Mouse (Mus musculus) layer of hippocampus, postnatal 36 days (tissue): Measurements from ENCODE around the gene Hmgb2. TPM values are rescaled to one million over a fixed set of nuclear protein-coding genes. Genes with fewer than 3 reads are reported as not detected.
A peak's percentile ranks its signal among the peaks of the same experiment; 100 is the strongest.
"Not testable (repeated sequence)": the region's sequence is repeated elsewhere in the genome, so short reads cannot be mapped to it uniquely, and the experiment has no call there.

ENCODE experiments used
- DNase-seq, 2 experiments: peaks; one replicate each; pipeline ENCODE4 v3.0.0; 2022
- total RNA-seq, 2 experiments: library from RNA; stranded (reverse); gene quantifications; 2 replicates each; pipeline ENCODE4 v1.2.3; 2021

The Hmgb2 gene
- 1 to 10 TPM; 4.8 to 5.6 TPM for total RNA-seq

DNA sequence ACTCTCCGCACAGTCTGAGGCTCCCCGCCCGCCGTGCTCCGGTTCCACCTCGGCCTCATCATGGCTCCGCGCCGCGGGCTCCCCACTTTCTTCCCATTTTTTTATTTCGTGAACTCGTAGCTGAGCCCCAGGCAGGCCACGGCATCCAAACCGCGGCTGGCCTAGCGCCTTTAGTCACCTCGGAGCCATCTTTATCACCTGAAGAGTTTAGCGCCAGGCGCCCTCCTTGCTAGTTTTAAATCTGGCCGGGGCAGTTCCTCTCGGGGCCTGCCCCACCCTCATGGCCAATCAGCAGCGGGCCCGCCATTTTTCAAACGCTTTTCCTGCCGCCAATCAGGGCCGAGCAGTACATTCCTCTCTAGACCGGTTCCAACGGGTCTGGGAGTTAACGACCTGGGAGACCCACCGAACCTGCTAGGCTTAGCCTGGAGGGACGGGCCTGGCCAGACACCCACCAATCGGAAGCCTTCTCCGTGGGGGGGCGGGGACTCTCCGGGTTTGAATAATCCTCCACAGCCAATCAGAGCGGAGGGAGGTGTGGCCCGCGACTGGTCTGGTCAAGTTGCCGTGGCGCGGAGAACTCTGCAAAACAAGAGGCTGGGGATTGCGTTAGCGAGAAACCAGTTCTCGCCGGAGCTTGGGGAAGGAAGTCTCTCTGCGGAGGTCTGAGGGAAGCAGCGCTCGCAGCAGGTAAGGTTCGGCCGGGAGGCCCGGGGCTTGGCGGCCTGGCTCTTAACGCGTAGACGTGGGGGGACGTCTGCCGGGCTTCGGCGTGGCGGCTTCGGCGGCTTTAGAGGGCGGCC is at the start of gene Hmgb2:
Hmgb2 (plus strand) TSS at position 592 of the 803 bp plus-strand sequence.
- DNase-seq, result peak; percentile 98 to 99

DNA sequence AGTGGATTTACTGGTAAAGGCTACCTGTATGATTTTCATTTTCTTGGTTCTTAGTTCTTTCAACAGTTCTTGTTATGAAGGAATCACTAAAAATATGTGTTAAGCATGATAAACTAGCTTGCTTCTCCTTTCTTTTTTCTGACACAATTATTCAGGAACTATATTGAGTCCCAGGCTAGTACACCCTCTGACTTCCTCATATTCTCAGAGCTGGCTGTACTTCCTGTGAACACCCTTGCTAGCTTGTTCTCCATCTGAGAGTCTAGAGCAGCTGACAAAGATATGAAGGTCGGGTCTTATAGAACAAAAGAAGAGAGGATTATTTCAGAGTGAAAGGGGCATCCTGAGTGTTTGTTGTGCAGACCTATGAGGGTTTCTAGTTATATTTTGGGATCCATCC is 48.9 kb upstream of the Hmgb2 start:
- no peak for DNase-seq

DNA sequence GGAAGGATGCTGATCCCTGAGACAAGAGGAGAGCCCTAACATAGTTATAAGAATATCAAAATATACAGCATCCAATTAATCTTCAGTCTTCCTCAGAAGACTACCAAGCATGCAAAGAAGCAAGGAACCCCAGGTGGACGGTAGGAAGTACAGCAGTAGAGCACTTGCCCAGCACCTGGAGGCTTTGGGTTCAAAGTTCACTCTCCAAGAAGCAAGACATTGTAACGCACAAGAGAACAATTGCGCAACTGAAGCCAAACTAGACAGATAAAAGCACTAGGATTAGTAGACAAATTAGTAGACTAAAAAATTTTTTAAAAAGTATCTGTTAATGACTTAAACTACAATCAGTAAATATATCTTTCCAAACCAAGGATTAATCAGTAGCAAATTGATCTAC is 48.0 kb upstream of the Hmgb2 start:
- no peak for DNase-seq

DNA sequence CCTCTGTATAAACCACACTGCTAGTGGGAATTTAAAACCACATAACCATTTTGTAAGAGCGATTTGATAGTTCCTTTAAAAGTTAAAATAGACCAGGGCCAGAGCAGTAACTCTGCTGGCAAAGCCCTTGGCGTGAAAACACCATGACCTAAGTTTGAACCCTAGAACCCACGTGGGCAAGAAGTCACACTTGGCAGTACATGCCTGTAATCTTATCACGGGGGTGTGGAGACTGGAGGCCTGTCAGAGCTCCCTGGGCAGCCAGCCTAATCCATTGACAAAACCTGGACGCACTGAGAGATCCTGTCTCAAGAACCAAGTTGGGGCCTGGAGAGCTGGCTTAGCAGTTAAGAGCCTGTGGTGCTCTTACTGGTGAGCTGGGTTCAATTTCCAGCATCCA is 43.1 kb upstream of the Hmgb2 start:
- peak in 1 of 2 experiments; percentile 10 for DNase-seq

DNA sequence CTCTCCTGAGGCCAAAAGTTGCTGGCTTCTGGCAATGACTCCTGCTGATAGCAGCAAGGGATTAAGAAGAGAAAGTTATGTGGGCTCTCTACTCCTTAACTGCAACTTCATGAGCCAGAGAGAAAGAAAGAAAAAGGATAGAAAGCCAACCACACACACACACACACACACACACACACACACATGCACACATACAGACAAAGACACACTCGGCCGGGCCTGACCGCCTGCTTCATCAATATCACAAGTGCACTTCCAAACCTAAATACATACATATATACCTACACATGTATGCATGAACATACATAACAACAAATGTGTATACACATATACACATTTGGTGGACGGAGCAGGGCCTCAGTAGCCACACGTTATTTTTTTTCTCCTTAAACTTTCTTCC is 40.8 kb upstream of the Hmgb2 start:
- DNase-seq, result no peak

DNA sequence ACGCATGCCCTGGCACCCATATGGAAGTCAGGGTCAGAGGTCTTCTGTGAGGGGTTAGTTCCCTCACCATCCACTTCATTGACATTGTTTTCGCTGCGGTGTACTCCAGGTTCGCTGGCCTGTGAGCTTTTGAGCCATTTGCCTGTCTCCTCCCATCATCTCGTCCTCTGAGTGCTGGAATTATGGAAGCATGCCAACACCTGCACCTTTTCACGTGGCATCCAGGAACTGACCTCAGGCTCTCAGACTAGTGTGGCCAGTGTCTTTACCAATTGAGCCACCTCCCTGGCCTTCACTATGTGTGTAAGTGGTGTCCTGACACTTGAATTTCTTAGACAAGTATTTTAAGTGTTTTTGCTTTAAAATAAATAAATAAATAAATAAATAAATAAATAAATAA is 38.0 kb upstream of the Hmgb2 start:
- no peak for DNase-seq

DNA sequence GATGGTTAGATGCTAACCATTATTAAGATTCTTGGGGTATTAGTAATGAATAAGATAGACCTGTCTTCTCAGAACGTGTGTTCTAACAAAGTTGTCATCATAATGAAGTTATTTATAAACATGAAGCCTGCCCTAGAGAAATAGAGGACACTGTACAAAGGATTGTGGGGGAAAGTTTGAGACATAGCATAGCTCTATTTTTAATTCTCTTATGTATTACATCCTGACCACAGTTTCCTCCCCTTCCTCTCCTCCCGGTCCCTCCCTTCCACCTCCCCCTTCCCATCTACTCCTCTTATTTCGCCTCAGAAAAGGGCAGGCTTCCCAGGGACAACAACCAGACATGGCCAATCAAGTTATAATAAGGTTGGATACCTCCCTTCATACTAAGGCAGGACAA is 33.3 kb upstream of the Hmgb2 start:
- no peak for DNase-seq

DNA sequence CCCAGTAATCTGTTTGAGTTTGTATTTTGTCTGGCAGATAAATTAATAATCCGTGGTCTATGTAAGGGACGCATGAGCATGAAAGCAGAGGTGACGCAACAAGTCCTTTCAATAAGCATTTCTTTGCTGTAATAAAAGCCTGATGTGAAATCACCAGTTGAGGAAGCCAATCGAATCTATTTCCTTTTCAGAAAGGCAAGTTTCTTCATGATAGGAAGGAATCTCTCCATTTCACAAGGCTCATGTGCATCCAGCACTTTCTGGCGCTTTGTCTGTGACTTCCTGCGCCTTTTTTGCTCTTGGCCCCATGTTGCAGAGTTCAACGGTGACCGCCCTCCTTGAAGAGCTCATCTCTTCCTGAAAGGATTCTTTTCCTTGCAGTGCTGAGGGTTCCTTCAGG is 32.0 kb upstream of the Hmgb2 start:
- DNase-seq, result no peak

DNA sequence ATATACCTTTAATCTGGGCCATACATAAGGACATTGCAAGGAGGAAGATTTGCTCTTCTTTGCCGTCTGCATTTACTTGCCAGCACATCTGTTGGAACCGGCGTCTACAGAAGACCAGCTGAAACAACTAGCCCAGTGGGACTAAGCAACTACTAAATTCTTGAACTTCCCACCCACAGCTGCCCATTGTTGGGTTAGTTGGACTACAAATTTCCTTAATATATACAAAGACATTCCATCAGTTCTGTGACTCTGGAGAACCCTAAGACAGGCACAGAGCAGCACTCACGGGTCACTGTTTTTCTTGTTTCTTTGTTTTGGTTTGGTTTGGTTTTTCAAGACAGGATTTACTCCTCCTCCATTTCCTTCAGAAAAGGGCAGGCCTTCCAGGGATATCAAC is 31.1 kb upstream of the Hmgb2 start:
- DNase-seq, result no peak

DNA sequence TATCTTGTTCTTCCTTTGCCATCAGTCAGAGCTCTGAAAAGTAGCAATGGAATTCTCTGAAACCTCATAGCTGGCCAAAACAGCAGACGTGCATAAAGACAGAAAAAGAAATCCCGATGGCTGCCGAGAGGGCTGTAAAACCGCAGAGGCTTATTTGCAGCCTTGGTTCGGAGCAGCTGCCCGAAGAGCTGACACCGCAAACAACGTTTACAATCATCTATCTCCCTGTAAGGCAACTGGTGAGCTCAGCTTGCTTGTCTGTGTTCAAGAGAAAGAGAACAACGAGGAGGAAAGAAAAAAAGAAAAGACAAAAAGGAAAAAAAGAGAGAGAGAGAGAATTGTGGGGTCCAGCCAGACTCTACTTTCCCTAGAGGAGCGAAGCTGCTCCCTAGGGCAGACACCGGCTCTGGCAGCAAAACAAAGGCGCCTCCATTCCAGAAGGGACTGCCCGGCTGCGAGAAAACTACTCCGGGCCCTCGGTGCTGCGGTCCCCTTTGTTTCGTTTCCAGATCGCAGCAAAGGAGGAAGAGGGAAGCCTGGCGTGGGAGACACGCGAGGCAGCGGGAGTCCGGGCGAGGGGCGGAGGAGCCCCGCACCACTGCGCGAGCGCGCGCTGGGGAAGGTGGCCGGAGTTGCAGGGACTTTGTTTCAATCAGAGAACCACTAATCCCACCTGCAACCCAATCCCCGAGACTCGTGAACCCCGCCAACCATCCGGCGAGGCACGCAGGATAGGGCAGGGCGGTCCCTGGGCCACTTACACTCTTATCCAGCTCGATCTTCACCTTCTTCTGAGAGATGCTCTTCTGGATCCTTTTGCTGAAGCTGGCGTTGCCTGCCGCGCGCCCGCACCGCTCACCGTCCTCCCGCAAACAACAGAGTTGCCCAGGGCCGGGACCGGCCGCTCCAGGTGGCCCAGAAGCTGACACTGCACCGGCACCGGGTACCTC is 24.9 kb upstream of the Hmgb2 start:
- DNase-seq, result peak; percentile 55 to 58

DNA sequence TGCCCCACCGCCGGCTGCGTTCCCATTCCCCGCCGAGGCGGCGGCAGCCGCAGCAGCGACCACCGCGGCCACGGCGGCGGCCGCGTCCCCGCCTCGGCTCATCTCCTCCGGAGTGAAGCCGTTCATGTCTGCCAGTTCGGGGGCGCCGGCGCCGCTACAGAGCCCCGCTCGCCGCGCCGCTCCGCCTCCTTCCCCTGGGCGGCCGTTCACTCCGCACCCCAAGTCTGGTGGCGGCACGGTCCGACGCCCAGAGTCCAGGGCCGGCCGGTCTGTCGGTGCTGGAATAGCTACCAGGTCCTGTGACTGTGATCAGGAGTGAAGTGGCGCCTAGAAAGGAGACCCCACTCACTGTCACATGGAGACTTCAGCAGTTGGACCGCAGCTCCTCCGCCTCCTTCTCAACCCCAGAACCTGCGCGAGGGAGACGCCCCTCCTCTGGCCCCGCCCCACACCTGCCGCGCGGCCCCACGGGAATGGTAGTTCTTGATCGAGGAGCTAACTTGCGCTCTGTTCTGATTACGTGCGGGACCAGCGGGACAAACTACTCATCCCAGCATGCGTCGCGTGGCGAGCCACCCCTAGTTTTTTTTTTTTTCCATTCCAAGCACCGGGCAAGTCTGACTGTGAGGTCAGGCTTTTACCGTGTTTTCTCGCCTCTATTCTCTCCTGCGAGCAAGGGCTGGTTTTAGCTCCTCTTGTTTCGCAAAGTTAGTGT is 24.1 kb upstream of the Hmgb2 start, which contains the start of gene Sap30:
Sap30 (minus strand) TSS at position 420 of the 715 bp plus-strand sequence.
- peak; percentile 98 to 99 for DNase-seq

DNA sequence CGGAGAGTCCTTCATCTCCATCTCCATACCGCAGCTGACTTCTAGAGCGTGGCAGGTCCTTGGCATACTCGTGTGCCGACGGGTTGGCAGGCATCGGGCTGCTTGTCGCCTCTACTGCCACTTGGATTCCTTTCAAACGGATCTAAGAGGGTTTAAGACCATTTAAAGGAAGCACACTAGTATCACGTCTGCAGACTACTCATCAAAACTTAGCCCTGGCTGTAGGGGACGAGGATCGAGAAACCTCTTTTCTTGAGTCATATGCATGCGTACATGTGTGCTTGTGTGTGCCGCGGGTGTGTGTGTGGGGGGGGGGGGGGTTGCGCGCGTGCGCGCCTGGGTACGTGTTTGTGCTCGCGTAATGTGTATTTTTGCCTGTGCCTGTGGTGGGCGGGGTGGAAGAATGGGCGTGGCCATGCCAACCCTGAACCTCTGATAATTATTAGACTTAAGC is 23.4 kb upstream of the Hmgb2 start:
- peak; percentile 38 to 55 for DNase-seq

DNA sequence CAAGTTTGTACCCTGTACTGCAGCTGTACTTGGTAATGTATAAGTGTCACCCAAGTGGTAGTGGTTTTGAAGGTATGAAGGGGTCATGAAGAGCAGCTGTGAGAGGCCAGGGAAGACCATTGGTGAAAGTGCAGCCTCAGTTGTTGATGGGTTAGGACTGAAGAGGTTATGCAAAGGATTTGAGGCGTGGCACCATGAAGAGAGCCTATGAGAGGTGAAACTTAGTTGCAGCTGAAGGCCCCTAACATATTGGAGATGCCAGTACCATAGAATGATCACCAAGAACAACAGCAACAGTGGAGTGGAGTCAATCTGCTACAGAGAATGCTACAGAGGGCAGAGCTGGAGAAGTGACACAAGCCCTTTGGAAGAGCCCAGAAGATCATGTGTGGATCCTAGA is 22.3 kb upstream of the Hmgb2 start:
- no peak for DNase-seq

DNA sequence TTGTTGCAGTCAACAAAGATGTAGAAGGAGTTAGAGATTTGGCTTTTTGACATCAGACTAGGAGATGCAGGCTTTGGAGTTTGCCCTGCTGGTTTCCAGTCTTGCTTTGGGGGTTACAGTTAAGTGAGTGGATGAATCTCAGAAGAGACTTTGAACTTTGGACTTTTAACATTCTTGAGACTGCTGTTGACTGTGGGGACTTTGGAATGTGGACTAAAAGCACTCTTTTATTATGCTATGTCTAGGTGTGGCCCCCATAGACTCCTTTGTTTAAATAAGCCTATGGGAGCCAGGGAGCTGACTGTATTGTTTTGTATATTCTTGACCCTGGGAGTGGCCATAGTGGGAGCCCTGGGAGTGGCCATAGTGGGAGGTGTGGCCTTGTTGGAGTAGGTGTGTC is 21.8 kb upstream of the Hmgb2 start:
- DNase-seq, result no peak

DNA sequence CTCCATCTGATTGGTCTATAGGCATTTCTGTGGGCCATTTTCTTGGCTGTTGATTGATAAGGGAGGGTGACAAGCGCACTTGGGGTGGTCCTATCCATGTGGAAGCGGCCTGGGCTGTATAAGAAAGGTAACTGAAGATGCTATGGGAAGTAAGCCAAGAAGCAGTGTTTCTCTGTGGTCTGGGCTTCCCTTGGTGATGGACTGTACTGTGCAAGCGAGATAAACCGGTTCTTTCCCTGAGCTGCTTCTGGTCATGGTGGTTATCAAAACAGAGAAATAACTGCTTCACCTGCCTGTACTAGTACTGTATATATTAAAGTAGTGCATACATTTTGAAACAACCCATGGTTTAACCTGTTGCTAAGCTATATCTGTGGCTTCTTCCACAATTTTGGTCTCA is 19.8 kb upstream of the Hmgb2 start:
- DNase-seq, result no peak

DNA sequence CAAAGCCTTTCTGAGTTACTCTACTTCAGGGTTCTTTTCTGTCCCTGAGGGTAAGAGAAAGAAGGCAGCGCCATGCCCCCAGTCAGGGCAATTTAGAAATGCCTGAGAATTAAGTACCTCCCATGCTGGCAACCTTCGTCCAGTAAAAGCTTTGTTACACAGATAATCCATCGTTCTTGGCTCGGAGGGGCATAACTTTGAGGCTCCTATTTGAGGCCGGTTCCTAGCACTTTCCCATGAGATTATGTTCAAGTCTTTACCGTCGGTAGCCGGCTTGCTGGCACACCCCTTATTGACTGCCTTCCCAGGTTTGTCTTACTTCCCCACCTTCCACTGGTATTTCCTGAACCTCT is 13.2 kb upstream of the Hmgb2 start:
- DNase-seq, result no peak

DNA sequence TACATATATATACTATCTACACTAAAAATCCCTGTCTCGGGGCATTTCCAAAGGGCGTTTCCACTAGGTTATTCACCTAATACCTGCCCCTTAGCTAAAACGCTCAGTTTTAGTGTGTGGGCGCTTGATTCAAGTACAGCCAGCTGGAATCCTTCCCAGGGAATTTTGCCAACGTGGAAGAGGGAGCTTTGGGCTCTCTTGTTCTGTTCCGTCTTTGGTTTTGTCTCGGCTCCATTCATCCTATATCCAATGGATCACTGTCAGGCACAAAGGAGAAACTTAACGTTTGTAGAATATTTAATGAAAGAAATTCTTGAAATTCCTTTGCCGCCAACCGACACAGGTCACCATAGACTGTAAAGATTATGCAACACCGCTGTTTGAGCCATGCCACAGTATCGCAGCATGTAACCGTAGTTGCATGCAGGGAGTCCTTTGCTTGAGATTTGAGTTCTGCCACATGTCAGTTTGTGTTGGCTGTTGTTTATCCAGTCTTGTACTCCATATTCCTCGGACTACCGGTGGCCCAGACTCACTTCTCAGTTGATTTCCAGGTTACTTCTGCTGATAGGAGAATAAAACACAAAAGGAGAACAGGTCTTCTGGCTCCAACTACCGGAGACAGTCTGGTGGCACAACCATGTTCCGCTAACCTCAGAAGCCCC is 12.7 kb upstream of the Hmgb2 start:
- DNase-seq, result peak; percentile 23 to 32

DNA sequence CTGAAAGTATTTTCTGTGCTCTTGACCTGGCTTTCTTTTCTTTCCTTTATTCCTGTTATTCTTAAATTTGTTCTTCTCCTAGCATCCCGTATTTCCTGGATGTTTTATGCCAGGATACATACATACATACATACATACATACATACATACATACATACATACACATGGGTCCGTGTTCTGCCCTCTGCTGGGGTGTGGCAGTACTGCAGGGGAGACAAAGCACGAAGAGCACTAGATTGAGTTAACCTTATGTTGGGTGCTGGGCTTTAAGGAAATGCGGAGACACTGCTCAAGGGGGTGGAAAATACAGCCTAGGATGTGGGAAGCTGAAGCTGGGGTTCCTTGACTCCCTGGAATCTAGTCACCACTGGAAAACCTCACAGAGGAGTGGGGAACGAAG is 8.1 kb upstream of the Hmgb2 start:
- no peak for DNase-seq

DNA sequence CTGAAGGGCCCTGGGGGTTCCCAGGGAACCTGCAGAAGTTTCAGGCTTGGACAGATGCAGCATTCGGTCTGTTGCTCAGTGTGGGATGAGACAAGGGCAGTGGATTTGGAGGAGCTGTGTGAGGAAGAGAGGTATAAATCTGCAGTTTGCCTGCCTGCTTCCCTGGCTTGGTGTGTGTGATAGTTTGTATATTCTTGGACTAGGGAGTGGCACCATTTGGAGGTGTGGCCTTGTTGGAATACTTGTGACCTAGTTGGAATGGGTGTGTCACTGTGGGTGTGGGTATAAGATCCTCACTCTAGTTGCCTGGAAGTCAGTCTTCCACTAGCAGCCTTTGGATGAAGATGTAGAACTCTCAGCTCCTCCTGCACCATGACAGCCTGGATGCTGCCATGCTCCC is 6.2 kb upstream of the Hmgb2 start:
- not testable (repeated sequence) for DNase-seq

DNA sequence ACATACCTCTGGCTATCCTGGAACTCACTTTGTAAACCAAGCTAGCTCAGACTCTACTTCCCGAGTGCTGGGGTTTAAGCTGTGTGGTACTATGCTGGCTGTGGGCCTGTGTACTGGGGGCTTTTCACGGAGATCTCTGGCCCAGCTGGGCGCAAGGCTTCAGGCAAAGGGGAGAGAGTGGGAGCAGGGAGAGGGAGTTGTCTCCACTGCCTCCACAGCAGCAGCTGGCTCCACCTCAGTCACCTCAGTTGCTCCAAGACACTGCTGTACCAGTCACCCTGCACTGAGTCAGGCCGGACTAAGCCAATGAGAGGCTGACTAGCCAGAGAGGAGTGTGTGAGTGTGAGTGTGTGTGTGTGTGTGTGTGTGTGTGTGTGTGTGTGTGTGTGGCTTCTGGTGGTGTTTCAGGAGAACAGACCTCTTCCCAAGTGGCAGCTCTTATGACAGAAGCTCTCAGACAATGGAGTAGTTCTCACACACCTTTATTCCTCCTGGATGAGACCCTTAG is 4.1 kb upstream of the Hmgb2 start:
- DNase-seq, result no peak

DNA sequence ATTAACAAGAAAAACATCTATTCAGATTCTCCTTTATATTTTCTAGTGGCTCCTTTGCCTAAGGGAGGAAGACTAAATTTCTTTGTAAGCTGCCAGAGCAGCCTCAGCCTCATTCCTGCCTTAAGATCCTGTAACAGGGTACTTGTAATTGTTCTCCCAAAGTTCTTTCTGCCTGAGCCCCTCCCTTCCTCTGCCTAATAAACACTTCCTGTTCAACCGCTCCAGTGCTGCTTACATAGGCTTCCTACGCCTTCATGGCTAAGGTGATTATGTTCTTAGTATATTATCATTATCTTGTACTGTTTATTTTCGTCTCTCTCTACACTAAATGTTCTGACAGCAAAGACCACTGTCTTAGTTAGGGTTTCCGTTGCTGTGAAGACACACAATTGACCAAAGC is 3.0 kb upstream of the Hmgb2 start:
- no peak for DNase-seq

DNA sequence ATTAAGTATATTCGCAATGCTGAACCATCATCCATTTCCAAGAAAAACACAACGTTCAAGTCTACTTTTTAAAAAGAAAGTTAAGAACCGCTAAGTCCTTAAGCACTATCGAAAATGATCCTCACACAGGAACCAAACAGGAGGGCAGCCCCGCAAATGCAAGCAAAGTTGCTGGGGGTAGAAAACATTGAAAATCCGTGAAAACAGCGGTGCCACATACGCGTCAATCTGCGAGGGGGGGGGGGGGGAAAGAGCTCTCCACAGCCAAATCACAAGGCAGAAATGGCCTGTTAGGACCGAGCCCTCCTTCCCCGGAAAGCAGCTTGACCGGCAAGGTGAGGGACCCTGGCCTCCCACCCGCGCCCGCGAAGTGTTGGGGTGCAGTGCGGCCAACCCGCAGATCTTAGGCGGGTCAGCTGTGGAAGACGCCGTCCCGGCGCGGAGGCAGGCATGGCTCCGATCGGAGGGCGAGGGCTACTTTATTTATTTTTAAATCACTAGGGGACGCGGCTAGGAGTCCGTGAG is 854 bp upstream of the Hmgb2 start:
- DNase-seq, result no peak
